Mouse (Mus musculus) induced T-regulatory cell, adult 2 months (primary cell): Measurements from ENCODE around the gene Entpd7.
A peak's percentile ranks its signal among the peaks of the same experiment; 100 is the strongest.

Experiments used
- DNase-seq: peaks from one replicate; pipeline ENCODE4 v3.0.0-alpha.2; 2012; ENCODE audit warnings: low read depth

The Entpd7 gene

DNA sequence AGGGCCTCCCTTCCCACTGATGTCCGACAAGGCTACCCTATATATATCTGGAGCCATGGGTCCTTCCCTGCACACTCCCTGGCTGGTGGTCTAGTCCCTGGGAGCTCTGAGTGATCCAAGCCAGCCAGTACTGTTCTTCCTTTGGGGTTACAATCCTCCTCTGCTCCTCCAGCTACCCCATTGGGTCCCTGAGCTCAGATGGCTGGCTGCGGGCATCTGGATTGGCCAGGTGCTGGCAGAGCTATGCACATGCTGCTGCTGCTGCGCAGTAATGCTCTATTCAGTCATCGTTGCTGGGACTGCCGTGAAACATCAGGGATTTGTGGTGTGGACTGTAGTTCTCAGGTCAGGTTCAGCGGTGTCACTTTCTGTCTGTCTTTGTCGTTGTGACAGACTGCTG, 35.3 kb downstream of the Entpd7 start:
- no peak for DNase-seq

DNA sequence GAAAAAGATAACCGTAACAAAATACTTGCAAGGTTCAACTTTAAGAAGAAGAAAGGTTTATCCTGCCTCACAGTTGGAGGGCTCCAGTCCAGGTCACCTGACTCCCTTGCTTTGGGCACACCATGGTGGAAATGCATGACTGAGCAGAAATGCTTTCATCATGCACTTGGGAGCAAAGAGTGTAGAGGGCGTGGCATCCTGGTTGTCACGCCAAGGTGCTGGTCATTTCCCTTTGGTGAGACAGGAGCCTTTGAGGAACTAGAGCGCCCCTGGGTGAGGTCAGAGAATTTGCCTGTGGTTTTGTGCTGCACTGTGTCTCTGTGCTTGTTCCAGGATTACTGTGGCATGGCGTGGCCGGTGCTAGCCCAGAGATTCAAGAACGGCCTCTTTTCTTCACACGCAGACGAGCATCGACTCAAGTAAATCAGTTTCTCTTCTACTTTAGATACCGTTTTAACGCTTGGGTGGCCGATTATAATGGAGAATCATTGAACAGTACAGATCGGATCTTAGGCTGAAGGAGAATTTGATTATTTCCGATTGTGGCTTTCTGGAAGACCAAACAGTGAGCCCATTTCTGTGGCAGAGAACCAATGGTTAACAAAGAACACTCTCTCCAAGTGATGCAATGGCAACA, 37.2 kb downstream of the Entpd7 start:
- no peak for DNase-seq

DNA sequence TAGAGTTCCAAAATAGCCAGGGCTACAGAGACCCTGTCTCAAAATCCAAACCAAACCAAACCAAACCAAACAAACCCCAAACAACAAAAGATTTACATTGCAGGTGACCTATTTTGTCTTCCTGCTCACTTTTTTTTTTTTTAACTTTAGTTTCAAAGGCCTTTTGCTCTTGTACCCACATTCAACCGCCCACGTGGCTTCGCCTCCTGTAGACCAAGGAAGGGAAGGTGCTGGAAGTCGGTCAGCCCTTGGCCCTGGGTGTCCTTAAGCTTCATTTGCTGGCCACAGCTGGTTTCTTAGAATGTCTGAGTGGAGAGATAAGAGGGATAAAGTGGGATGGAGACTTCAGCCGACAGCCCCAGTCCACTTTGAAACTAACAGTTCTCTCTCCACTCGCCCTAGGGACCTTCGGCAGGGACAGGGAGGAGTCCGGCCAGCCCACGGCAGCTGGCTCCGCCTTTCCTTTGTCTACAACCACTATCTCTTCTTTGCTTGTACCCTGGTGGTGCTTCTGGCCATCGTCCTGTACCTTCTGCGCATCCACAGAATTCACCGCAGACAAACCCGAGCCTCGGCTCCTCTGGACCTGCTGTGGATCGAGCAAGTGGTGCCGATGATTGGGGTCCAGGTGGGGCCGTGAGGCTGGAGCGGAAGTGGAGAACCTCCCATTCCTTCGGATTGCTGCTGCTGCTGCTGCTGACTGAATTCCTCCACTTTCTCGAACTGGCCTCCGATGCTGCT, 40.0 kb downstream of the Entpd7 start:
- DNase-seq, result no peak

DNA sequence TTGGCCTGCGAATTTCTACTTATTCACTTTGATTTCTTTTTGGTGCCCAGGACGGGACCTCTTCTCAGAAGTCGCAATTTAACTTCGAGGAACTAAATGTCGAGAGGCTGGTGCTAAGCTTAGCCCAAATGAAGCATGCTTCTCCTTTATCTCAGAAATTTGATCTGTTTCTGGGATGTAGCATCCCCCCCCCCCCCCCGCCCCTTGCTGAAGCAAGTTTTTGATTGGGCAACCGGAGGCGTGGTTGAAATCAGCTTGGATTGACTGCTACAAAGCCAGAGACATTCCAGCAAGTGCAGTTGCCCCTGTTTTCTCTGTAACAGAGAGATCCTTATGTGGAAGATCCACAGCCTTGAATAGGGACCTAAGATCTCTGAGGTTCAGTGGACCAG, 40.6 kb downstream of the Entpd7 start:
- DNase-seq, result no peak

DNA sequence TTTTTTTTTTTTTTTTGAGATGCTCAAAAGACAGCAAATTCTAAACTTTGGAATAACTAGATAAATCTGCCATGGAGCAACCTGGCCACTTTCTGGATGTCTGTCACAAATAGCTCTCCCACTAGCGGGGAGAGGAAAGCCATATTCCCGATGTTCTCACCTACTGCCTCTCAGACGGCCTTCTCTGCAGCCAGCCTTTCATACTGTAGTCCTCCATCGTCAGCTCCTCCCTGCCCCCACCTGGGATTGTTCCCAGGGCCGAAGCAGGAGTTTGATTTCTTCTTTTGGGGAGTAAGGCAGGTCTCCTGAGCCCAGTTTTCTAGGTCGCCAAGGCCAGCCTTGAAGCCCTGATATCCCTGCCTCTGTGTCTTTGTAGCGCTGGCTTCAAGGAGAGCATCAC, 41.7 kb downstream of the Entpd7 start:
- no peak for DNase-seq

DNA sequence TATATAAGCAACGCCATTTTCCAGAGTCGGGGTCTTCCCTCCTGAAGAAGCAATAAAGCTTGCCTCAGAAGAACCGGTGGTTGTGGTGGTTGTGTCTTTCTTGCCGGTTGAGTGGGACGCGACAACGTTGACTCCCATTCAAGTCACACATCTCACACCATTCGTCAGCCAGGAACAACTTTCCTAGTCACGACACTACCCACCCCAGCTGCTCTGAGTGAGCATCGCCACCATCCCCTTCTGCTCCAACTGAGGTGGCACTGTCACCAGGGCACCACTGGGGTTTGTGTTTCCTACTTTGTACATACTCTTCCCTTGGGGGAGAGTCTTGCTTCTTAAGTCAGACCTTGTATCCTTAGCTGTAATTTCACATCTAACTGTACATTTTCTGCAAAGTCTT, 48.9 kb downstream of the Entpd7 start:
- DNase-seq, result no peak

DNA sequence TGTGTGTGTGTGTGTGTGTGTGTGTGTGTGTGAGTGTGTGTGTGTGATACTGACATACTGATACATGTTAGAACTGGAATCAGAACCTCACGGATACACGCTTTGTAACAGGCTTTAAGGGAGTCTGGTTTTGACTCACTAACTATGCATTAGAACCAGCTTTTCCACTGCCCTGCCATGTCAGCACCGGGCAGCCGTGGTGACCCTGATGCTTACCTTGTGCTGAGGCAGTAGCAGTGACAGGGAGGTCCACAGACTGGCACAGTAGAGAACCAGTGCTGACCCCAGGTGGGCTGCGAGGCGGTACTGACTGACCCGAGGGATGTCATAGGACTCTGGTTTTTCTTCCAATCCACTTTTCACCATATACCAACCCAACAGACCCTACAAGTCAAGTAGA, 53.9 kb downstream of the Entpd7 start:
- DNase-seq, result no peak

DNA sequence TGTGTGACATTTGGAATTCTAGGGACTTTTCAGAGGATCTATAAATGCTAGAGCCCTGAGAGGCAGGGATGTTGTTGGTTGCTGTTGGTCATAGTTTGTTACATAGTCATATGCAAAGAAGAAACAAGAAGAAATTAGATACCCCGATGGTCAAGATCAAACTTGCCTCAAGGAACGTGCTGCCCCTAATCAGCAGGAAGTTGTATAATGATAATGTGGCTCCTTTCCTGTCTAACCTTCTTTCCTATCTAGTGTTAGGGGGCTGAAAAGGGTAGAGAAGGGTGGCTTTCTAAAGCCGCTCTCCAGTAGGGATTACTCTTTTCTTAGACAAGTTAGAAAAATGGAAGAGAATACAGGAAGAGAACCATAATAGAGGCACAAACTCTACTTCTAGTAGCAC, 56.3 kb downstream of the Entpd7 start:
- no peak for DNase-seq

DNA sequence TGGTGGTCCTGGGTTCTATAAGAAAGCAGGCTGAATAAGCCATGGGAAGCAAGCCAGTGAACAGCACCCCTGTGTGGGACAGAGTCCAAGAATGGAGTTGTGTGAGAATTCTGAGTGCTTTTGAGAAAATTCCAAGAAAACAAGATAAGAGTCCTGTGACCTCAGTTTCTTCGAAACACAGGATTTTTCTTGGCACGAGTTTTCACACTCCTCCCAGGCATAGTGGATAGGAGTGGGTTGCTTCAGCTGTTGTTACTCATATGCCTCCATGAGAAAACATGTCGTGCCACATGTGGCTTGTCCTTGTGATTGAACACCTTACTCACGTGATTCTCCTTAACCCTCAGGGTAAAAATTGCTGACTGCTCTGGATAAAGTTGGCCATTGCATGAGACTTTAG, 58.4 kb downstream of the Entpd7 start:
- no peak for DNase-seq

DNA sequence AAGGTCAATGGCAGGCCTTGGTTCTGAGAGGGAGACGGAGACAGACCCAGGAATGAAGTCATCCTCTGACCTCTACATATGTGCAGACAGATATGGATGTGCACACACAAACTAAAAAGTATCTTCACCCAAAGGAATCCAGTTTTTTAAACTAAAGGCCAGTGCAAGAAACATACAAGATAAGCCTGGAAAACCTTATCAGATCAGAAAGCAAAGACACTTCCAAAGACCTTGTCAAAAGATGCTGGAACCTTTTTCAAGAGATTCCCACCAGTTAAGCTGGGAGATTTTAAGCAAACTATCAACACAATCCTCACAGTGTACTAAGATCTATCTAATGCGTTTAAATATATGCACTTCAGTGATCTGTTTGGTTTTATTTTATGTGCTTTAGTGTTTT, 60.5 kb downstream of the Entpd7 start:
- no peak for DNase-seq

DNA sequence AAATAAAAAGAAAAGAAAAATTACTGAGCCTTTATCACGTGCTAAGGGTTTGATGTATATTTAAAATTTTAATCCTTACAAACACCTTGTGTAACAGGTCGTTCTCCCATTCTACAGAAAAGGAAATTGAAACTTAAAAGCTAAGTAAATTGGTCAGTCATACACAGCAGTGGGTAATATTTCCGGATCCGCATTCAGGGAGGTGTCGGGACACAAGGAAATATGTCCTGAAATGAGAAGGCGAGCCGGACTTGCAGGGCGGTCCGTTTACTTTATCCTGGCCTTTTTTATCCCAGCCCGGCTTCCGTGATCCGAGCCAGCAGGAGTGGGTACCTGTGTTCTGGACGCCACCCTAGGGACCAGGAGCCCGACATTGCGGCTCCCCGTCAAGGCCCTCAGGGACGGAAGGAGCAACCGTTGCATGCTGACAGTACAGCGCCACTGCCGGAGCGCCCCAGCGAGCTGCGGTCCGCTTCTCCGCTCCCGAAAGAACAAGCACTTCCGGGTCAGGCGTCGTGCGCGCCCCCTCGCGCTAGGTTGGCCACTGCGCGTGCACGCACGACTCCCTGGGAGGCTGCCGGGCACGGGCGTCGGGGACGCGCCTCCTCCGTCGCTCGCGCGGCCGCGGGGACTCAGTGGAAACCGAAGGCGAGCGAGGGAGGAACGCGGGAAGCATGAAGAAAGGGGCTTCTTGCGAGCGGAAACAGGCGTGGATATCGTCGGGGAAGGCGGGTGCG, 63.2 kb downstream of the Entpd7 start, which contains the start of the genes Cutc and Cox15:
TSS of gene Cutc (plus strand) at position 508 of the 737 bp plus-strand sequence.
TSS of gene Cox15 (minus strand) at position 512 of the 737 bp plus-strand sequence.
- peak; percentile 97 for DNase-seq

DNA sequence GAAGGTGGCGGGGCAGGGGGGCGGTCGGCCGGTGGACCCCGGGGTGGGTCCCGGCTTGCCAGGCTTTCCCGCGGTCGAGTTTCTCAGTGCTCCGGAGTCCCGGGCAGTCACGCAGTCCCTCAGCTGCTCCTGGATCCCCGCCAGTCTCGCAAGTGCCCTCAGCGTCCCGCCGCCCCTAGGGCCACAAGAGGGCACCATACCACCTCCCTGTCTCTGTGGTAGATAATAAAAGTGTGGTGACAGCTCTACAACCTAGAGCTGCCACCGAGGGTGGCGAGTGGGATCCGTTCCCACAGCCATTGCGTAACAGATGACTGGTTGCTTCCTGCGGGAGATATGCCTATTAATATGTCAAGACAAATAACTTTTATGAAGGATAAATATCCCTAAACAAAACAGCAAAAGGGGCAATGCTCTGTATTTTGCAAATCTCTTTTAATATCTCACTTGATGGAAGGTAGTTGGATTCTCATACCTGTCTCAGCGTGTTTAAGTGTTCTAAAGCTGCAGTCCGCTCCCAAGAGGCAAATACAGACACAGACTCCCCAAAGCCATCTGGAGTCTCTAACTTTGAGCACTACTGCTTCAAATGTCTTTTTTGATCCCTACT, 63.9 kb downstream of the Entpd7 start:
- DNase-seq, result peak; percentile 90

DNA sequence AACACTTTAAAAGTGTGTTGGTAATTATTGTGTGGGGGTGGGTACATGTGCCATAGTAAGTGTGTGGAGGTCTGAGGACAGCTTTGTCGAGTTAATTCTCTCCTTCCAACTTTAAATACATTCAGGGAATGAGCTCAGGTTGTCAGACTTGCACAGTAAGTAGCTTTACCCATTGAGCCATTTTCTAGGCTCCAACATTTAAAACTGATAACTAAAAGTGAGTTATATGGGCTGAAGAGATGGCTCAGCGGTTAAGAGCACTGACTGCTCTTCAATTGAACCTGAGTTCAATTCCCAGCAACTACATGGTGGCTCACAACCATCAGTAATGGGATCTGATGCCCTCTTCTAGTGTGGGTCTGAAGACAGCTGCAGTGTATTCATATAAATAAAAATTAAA, 64.8 kb downstream of the Entpd7 start:
- no peak for DNase-seq

DNA sequence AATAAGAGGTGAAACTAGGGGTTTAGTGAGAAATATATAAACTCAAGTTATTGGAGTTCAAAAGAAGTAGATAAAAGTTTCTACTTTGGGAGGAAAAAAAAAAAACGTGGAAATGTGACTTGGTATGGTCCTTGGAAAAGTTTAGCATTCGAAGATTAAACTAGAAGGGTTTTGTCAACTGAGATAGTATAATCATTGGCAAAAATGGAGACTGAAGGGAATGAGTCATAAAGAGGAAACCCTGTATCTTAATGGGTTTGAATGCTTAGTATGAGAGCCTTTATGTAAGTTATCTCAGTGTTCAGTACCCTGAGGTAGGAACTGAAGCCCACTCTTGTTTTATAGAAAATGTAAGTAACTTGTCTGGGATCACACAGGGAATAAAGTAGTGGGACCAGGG, 65.4 kb downstream of the Entpd7 start:
- DNase-seq, result no peak

DNA sequence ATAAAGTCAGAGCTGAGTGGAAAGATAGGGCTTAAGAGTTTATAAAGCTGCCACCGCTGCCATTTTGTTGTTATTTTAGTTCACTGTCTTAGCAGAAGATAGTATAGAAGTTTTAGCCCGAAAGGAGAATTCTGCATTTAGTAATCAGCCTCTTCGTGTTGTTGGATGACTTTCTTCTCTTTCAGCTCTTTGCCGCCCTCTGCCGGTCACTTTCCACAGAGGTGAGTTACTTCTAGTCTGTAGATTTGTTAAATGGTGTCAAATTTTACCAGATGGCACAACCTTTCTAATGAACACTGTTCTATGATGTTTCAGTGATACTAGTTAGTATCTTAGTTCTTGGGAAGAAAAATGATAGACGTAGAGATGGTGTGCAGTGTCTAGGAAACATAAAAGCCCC, 71.0 kb downstream of the Entpd7 start:
- peak; percentile 91 for DNase-seq

DNA sequence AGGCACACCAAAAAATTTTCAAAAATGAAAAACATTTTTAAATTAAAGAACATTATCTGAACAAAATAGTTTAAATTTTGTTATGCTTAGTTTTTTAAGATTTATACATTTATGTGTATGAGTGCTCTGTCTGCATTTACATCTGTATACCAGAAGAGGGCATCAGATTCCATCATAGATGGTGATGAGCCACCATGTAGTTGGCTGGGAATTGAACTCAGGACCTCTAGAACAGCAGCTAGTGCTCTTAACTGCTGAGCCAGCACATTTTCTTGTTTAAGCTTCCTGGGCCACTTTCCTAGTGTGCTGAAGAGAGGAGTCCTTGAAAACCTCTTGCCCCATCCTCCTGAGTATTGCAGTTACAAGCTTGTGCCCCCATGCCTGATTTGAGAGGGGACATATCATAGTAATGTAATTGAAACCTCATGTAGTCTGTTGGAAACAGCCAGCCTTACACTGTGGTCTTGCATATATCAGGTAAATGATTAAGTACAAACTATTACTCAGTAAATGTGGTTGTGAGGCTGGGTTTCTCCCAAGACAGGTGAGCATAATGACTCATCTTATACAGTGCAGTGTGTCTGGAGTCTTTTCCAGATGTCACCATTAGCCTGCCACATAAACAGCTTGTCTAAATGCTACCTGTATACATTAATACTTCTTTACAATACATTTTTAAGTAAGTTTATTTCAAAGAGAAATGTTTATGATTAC, 72.2 kb downstream of the Entpd7 start:
- no peak for DNase-seq

DNA sequence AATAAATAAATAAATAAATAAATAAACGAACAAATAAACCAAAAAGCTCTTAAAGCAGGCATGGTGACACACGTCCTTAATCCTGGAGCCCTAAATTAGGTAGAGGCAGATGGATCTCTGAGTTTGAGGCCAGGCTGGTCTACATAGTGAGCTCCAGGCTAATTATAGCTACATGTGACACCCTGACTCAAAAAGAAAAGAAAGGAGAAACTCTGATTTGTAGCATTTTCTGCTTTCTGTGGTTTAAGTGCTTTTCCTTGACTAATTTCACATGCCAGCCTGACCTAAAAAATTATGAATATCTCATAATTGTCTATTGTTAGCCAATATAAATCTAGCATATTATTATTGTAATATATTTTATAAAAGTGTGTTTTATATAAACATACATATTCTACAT, 72.9 kb downstream of the Entpd7 start:
- DNase-seq, result no peak

DNA sequence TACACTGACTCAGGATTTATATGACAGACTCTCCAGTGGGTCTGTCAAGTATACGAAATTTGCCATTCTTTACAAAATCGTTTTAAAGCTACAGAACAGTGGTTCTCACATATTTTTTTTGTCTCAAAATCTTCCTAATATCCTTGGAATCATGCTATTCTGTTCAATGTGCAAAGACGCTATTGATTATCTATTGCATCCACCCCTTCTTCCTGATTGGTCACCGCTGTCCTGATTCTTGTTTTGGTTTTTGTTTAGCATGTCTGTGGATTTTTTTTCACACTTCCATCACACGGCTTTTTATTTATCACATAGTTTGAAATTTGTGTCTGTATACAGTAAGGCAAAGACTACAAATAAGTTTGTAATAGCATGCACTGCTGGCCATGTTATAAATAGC, 77.0 kb downstream of the Entpd7 start:
- no peak for DNase-seq

DNA sequence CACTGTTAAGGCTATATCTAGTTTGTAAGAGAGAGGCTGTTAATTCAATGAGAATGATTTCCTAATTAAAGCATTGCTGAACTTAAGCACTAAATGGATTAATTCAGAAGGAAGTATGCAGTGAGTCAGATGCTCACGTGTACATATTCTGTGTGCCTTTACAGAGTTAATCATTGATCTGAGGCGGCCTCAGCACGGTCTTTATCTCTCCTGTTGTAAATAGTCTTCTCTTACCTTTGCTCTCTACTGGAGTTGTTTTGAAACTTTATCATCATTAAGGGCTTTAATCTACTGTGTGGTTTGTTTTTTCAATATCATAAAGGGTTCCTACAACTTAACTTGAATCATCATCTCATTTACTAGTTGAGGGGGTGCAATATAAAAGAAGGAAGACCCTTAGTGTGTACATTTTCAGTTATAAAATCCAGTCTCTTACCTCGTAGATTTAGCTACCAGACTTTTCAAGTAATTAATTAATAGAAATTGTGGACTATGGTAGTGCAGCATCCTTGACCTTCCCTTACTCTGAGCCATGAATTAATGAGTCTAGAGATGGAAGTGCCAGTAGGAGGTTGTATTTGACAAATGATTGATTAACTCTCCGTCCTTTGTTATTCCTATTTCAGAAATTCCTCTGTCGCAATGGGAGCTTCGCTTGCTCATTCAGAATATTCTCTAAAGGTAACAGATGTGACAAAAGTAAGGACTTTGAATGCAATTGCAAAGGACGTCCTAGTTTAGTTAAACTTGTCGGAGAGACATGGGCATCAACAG, 78.3 kb downstream of the Entpd7 start:
- no peak for DNase-seq

DNA sequence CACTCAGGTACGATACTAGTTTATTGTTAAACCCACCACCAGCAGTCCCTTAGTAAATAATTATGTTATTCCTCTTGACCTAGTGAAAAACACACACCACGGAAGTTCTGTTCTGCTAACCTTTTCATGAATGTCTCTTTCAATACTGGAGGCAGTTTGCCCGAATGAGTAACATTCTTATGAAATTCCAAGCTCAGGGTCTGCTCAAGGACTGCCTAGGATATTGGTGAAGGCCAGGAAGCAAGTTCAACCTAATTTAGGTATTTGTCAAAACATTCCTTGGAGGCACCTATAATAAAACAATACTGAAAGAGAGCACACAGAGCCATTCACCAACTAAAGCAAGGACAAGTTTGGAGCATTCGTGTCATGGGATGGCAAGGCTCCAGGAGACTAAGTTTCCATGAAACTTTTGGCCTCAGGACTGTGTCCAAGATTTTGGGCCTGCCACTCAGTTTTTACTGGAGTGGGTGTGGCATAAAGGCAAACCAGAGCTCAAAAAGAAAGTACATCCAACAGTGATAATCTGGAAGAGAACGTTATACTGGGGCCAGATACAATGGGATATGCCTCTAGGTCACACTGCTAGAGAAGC, 80.0 kb downstream of the Entpd7 start:
- no peak for DNase-seq

DNA sequence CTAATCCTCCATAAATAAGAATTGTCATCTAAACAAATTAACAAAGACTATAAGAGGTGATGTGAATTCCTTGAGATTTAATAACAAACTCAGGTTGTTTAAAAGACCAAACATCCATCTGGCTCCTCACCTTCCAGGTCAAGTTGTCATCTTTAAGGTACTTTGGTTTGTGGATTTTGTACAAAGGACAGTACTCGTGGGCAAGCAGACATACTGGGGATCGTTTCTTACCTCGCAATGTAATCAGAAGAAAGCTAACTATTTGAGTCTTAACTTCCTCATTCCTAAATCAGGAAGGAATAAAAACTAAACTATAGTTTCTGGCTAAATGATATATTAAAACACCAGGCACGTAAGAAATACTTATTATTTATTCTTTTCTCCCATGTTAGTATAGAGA, 81.1 kb downstream of the Entpd7 start:
- DNase-seq, result no peak
